Mouse (Mus musculus): ENCODE results near the gene Cfhr2.

DNA sequence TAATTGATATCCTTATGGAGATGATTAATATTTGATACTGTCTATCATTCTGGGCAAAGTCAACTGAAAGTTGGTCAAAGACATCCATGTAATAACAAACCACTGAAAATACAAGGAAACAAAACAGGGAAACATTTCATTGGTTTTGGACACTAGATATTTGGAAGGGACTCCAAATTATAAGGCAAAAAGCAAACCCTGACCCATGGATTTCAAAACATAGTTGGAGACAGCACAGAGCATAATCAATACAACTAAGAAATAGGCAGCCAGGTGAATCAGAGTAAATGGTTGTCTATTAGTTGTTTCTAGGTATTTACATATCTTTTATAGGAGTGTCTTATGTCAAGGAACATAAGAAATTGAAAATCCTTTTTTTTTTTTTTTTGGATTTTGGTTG is 5.2 kb upstream of the Cfhr2 start:
- TF ChIP-seq EP300 (IDR thresholded peaks at IDR 0.05; ENCODE audit: low read depth): no peak
- TF ChIP-seq CTCF (IDR thresholded peaks at IDR 0.05; ENCODE audit: low read depth): no peak

Data from liver, embryonic 14.5 days (tissue).